Mouse (Mus musculus) kidney, adult 8-10 months (tissue): ENCODE results near the gene Cd163l1.

ENCODE experiments used
- DNase-seq, 2 experiments: peaks; one replicate each; pipeline ENCODE4 v3.0.0; 2022

Cd163l1 gene

GRCm38 (mm10) chr7:140224209-140224608 lies 6.1 kb downstream of the Cd163l1 start:
- no peak for DNase-seq

GRCm38 (mm10) chr7:140228476-140228875 lies 10.4 kb downstream of the Cd163l1 start:
- peak; percentile 73 to 81 for DNase-seq

- no peak for DNase-seq
Measured at GRCm38 (mm10) chr7:140231026-140231425, 13.0 kb downstream of the Cd163l1 start.

DNA sequence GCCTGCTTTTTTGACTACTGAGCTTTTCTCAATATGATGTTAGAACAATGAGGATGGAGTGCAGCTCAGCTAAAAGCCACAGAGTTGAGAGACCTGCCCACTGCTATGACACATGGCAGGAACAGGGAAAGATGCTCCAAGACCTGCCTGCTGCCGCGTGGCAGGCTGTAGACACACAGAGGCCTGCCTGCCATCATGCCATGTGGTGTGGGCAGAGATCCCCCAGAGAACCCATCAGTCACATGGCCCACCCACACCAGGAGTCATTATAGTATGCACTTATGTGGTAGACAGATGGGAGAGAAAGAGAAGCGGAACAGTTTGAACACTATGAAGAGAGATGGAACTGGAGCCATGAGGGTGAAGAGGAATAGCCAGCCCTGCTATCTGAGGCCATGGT lies 15.6 kb downstream of the Cd163l1 start:
- DNase-seq = no peak

- DNase-seq = peak; percentile 5 to 33
Measured at GRCm38 (mm10) chr7:140247216-140247615, 29.1 kb downstream of the Cd163l1 start, which contains the start of gene 5830411N06Rik. Gene 5830411N06Rik (plus strand): TSS chr7:140247284.

GRCm38 (mm10) chr7:140253780-140254299 lies 35.8 kb downstream of the Cd163l1 start:
- DNase-seq = no peak
